Mouse (Mus musculus): ENCODE measurements around the gene Samd1. TPM values are rescaled to one million over a fixed set of nuclear protein-coding genes. Genes with fewer than 3 reads are reported as not detected.

Samd1 gene
- polyA plus RNA-seq, 1 experiment = 37.0 TPM

DNA sequence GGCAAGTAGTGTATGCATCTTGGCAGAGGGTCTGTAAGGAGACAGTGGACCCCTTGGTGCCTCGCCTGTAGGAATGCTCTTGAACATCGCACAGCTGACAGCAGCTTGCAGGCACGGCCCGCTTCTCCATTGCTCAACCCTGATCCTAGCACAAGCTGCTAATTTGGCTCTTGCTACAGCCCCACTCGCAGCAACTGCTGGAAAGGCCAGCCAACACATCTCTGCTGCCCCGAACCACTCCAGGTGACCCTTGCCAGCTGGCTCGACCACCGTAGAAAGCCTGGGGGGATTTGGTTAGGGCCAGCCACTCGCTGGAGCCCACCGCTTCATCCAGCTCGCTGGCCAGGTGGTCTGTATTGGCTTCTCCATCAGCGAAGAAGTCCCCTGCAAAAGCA, 45.5 kb downstream of the Samd1 start:
- no peak for DNase-seq
- Histone ChIP-seq H3K4me1 (ENCODE audit: control insufficient read depth, insufficient read depth, low read length) (peaks cover 3% of the 10 kb centered on the region; the same call in 1 of the 2 replicates), H3K4me3 (replicated peaks; ENCODE audit: extremely low read depth, low read depth, low read length) (no peak overlapping the region)
- 41% methylated on average over 12 of the region's 12 CpGs for WGBS
- no peak for TF ChIP-seq CTCF (IDR thresholded peaks at IDR 0.05; ENCODE audit: insufficient read depth, low read length)
- no peak for TF ChIP-seq POLR2A (IDR thresholded peaks at IDR 0.05; ENCODE audit: borderline replicate concordance, extremely low read depth, low read depth, low read length)

DNA sequence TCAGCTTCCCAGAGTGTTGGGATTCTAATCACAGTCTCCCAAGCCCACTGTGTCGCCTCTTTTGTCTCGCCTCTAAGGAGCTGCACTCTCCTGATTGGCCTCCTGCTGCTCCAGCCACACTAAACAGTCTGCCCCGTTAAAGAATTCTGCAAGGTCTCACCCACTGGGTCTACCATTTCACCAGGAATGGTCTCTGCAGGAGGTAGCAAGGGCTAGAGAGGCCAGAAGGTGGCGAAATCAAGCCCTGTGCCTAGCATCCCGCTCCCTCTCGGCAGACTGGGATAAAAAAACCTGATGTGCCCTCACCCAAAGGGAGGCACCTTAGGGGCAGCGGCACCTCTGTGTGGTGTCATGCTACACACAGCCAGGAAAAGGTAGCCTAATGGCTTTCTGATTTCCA, 46.6 kb downstream of the Samd1 start:
- DNase-seq = no peak
- no peak overlapping the region for H3K4me3 ChIP-seq (replicated peaks; ENCODE audit: extremely low read depth, low read depth, low read length)
- WGBS = 22% methylated on average over 7 of the region's 7 CpGs
- no peak for TF ChIP-seq POLR2A (IDR thresholded peaks at IDR 0.05; ENCODE audit: borderline replicate concordance, extremely low read depth, low read depth, low read length)
- TF ChIP-seq CTCF (IDR thresholded peaks at IDR 0.05; ENCODE audit: insufficient read depth, low read length) = no peak
- H3K4me1 ChIP-seq (ENCODE audit: control insufficient read depth, insufficient read depth, low read length) = peaks cover 3% of the 10 kb centered on the region; the same call in 1 of the 2 replicates

DNA sequence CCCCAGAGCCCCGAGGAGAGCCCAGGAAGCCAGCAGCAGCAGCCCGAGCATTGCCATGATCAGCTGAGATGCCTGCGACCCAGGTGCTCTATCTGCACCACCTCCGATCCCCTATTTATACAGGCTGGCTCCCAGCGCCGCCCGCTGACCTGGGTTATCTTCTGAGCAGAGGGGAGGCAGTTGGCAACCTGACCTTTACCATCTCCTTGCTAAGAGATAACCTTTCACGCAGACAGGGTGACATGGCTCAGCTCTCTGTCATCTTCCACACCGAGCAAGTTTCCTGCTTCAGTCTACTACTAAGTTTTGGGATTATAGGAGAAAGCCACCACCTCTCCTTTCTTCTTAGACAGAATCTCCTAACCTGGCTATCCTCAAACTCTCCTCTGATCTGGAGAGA, 47.4 kb downstream of the Samd1 start, which contains the start of gene Rln3:
Gene Rln3, minus strand, starts transcription at position 101 of the 400 bp plus-strand sequence.
- DNase-seq = no peak
- WGBS = 36% methylated on average over 9 of the region's 9 CpGs
- Histone ChIP-seq H3K4me3 (replicated peaks; ENCODE audit: extremely low read depth, low read depth, low read length) (no peak within 1 kb of the TSS), H3K4me1 (ENCODE audit: control insufficient read depth, insufficient read depth, low read length) (peaks cover 3% of the 10 kb centered on the region; the same call in 1 of the 2 replicates)
- TF ChIP-seq POLR2A (IDR thresholded peaks at IDR 0.05; ENCODE audit: borderline replicate concordance, extremely low read depth, low read depth, low read length) (no peak), CTCF (IDR thresholded peaks at IDR 0.05; ENCODE audit: insufficient read depth, low read length) (no peak)

DNA sequence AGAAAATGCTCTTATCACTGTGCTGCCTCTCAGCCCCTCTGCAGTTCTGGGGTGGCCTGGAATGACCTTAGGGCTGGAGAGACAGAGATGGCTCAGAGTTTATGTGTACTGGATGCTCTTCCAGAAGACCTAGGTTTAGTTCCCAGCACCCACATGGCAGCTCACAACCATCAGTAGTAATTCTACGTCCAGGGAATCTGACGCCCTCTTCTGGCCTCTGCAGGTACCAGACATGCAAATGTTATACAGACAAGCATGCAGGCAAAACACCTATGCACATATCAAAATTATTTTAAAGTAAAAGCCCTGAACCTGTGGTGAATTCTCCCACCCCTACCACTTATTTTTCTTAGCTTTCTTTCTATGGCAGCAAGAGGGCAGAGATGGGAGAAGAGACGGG, 49.0 kb downstream of the Samd1 start:
- no peak for TF ChIP-seq POLR2A (IDR thresholded peaks at IDR 0.05; ENCODE audit: borderline replicate concordance, extremely low read depth, low read depth, low read length)
- TF ChIP-seq CTCF (IDR thresholded peaks at IDR 0.05; ENCODE audit: insufficient read depth, low read length) = no peak
- Histone ChIP-seq H3K4me1 (ENCODE audit: control insufficient read depth, insufficient read depth, low read length) (peaks cover 3% of the 10 kb centered on the region; the same call in 1 of the 2 replicates), H3K4me3 (replicated peaks; ENCODE audit: extremely low read depth, low read depth, low read length) (no peak overlapping the region)
- DNase-seq = no peak
- 81% methylated on average over 3 of the region's 3 CpGs for WGBS

DNA sequence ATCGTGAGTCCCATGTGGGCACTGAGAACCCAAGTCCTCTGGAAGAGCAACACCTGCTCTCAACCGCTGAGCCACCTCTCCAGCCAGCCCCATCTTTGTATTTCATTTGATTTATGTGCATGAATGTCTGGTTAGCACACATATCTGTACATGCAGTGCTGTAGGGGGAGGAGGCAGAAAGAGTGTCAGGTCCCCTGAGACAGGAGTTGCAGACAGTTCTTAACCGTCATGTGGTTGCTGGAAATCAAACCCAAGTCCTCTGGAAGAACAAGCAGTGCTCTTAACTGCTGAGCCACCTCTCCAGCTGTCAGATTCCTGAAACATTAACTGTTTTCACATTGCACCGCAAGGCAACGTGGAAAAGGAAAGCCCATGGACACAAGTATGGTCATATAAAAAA, 50.7 kb downstream of the Samd1 start:
- 62% methylated on average over 5 of the region's 5 CpGs for WGBS
- TF ChIP-seq POLR2A (IDR thresholded peaks at IDR 0.05; ENCODE audit: borderline replicate concordance, extremely low read depth, low read depth, low read length) (no peak), CTCF (IDR thresholded peaks at IDR 0.05; ENCODE audit: insufficient read depth, low read length) (no peak)
- no peak overlapping the region for H3K4me3 ChIP-seq (replicated peaks; ENCODE audit: extremely low read depth, low read depth, low read length)
- H3K4me1 ChIP-seq (ENCODE audit: control insufficient read depth, insufficient read depth, low read length) = no peaks in the 10 kb centered on the region
- DNase-seq = no peak

Other genes with a start within 250 kb of the Samd1 start
- 81.1 and 86.4 TPM in 2 replicates for gene Adgrl1, start 97.6 kb upstream of the Samd1 start, polyA plus RNA-seq (2012; rRNA removed)
- 1.7 and 2.0 TPM in 2 replicates for gene Gm10644, start 42.5 kb upstream of the Samd1 start, polyA plus RNA-seq (2012; rRNA removed)
- 7.5 and 7.9 TPM in 2 replicates for gene Asf1b, start 42.2 kb upstream of the Samd1 start, polyA plus RNA-seq (2012; rRNA removed)
- 57.0 and 79.9 TPM in 2 replicates for gene Prkaca, start 24.7 kb upstream of the Samd1 start, polyA plus RNA-seq (2012; rRNA removed)
- gene 1700067K01Rik, start 3.8 kb downstream of the Samd1 start, polyA plus RNA-seq (2012; rRNA removed) = 0.35 and 0.36 TPM in 2 replicates
- gene 2210011C24Rik, start 14.5 kb downstream of the Samd1 start, polyA plus RNA-seq (2012; rRNA removed) = 29.5 and 57.0 TPM in 2 replicates
- 0.42 and 0.89 TPM in 2 replicates for gene Palm3, start 23.8 kb downstream of the Samd1 start, polyA plus RNA-seq (2012; rRNA removed)
- 7.5 and 8.4 TPM in 2 replicates for gene Il27ra, start 44.9 kb downstream of the Samd1 start, polyA plus RNA-seq (2012; rRNA removed)
- 0.22 and 0.71 TPM in 2 replicates for gene Rln3, start 47.3 kb downstream of the Samd1 start, polyA plus RNA-seq (2012; rRNA removed)
- gene Gm10643, start 67.5 kb downstream of the Samd1 start, polyA plus RNA-seq (2012; rRNA removed) = 0.71 and 1.0 TPM in 2 replicates
- gene Rfx1, start 69.2 kb downstream of the Samd1 start, polyA plus RNA-seq (2012; rRNA removed) = 29.8 and 30.7 TPM in 2 replicates
- 36.1 and 42.5 TPM in 2 replicates for gene Dcaf15, start 107.1 kb downstream of the Samd1 start, polyA plus RNA-seq (2012; rRNA removed)
- gene Podnl1, start 128.3 kb downstream of the Samd1 start, polyA plus RNA-seq (2012; rRNA removed) = 1.8 and 2.4 TPM in 2 replicates
- 25.9 and 27.7 TPM in 2 replicates for gene Cc2d1a, start 150.3 kb downstream of the Samd1 start, polyA plus RNA-seq (2012; rRNA removed)
- gene 4930432K21Rik, start 150.4 kb downstream of the Samd1 start, polyA plus RNA-seq (2012; rRNA removed) = 1.0 and 1.1 TPM in 2 replicates
- gene Nanos3, start 187.5 kb downstream of the Samd1 start, polyA plus RNA-seq (2012; rRNA removed) = 0.18 and 0.54 TPM in 2 replicates
- 21.2 and 24.0 TPM in 2 replicates for gene Zswim4, start 239.4 kb downstream of the Samd1 start, polyA plus RNA-seq (2012; rRNA removed)

Measured in lung, adult 2 months (tissue).